Mouse (Mus musculus) G1E (cell line): ENCODE results near the gene Surf6.

Experiments
- CTCF ChIP-seq: IDR thresholded peaks from 2 replicates; pipeline ENCODE4 v1.5.1; 2012; ENCODE audit warnings: low read depth, low read length, inconsistent platforms, mixed read lengths
- GATA1 ChIP-seq: IDR thresholded peaks from 2 replicates; pipeline ENCODE4 v1.6.1; 2012; ENCODE audit warnings: borderline replicate concordance, low read length, inconsistent platforms, mixed read lengths
- GATA2 ChIP-seq: IDR thresholded peaks from 2 replicates; pipeline ENCODE4 v1.6.1; 2012; ENCODE audit warnings: low read depth, low read length, inconsistent platforms, borderline replicate concordance
- POLR2AphosphoS5 ChIP-seq: IDR thresholded peaks from 2 replicates; pipeline ENCODE4 v1.6.1; 2012; ENCODE audit warnings: low read depth, low read length, inconsistent platforms; ENCODE audit not compliant: insufficient replicate concordance
- TAL1 ChIP-seq: conservative IDR thresholded peaks from 2 replicates; pipeline ENCODE4 v1.6.1; 2012; ENCODE audit warnings: low read depth, low read length, inconsistent platforms, mixed read lengths

- TF ChIP-seq CTCF (no peak), POLR2AphosphoS5 (no peak), GATA2 (no peak), GATA1 (no peak), TAL1 (no peak)
These were observed at the start of gene Surf6 for GRCm38 (mm10) chr2:26902467-26903220.
